Mouse (Mus musculus): Measurements from ENCODE around the gene Hist1h1c. TPM values are rescaled to one million over a fixed set of nuclear protein-coding genes. Genes with fewer than 3 reads are reported as not detected.
A peak's percentile ranks its signal among the peaks of the same experiment; 100 is the strongest.

Gene Hist1h1c
- polyA plus RNA-seq (2015; fragmentation: Nextera tagmentation; extraction: Ambion mirVana): 17.8 and 20.5 TPM in 2 replicates

DNA sequence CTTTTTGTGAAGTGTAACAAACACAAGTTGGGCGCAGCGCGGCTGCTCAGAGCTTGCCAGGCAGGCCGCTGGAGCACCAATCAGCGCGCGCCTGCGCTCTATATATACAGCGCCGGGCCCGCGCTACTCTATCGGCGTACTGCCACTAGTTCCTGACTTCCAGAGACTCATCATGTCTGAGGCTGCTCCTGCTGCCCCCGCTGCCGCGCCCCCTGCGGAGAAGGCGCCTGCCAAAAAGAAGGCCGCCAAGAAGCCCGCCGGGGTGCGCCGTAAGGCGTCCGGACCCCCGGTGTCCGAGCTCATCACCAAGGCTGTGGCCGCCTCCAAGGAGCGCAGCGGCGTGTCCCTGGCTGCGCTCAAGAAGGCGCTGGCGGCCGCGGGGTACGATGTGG lies at the start of gene Hist1h1c:
Gene Hist1h1c (plus strand): TSS at position 132 of the 392 bp plus-strand sequence.
- no peaks in the 10 kb centered on the region for H3K36me3 ChIP-seq (ENCODE audit: poor library complexity, severe bottlenecking)
- peak within 1 kb of the TSS; percentile 57 for H3K4me3 ChIP-seq
- peaks cover 20% of the 10 kb centered on the region for H3K4me1 ChIP-seq
- ATAC-seq: peak; percentile 97
- peak within 1 kb of the TSS; percentile 98 for H3K4me2 ChIP-seq
- H3K9me3 ChIP-seq (replicated peaks): no peaks in the 10 kb centered on the region
- H3K27me3 ChIP-seq: no peaks in the 10 kb centered on the region
- H3K9ac ChIP-seq: peak within 1 kb of the TSS; percentile 92
- WGBS: under 1% methylated on average over 38 of the region's 38 CpGs
- peak within 1 kb of the TSS; percentile 98 for H3K27ac ChIP-seq

DNA sequence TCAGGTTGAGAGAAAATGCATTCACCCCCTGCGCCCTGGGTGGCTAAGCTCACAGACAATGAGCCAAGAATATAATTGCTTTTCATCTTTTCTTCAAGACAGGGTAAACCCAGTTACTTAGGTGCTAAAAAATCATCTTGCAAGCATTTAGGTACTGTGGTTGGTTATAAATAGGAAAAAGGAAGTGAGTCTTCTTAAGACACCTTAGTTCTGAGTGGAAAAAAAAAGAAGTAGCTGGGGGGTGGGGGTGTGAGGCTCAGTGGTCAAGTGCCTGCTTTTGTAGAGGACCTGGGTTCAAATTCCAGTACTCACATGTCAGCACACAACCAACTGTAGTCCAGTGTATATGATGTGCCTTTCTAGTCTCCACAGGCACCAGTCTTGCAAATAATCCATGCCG lies 49.7 kb upstream of the Hist1h1c start:
- ATAC-seq: no peak
- WGBS: 92% methylated on average over 2 of the region's 2 CpGs
- no peaks in the 10 kb centered on the region for H3K27me3 ChIP-seq

DNA sequence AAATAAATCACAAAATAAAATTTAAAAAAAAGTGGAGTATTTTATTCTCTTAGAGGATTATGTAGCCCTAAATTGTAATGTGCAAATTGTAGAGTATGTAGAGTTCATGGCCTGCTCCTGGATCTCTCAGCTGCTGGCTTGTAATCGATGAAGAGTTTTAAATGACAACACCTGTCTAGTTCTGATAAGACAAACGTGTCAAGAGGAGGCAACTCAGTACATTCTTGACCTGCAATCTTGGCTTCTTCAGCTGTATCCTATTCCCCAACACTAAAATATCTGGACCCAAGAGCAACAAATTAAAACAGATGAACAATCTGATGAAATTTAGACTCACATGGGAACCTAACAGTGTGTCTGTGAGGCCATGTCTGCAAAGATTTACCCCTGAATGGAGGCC lies 49.1 kb upstream of the Hist1h1c start:
- Histone ChIP-seq H3K4me1 (peaks cover 14% of the 10 kb centered on the region), H3K27ac (no peak overlapping the region), H3K9me3 (replicated peaks) (no peaks in the 10 kb centered on the region), H3K27me3 (no peaks in the 10 kb centered on the region), H3K9ac (no peak overlapping the region), H3K36me3 (ENCODE audit: poor library complexity, severe bottlenecking) (no peaks in the 10 kb centered on the region), H3K4me2 (no peak overlapping the region), H3K4me3 (no peak overlapping the region)
- 84% methylated on average over 2 of the region's 2 CpGs for WGBS
- ATAC-seq: no peak

More for the DNA sequence above, 49.7 kb upstream of the Hist1h1c start:
- no peak overlapping the region for H3K4me2 ChIP-seq
- no peak overlapping the region for H3K27ac ChIP-seq
- no peaks in the 10 kb centered on the region for H3K9me3 ChIP-seq (replicated peaks)
- H3K36me3 ChIP-seq (ENCODE audit: poor library complexity, severe bottlenecking): no peaks in the 10 kb centered on the region
- H3K4me3 ChIP-seq: no peak overlapping the region
- H3K9ac ChIP-seq: no peak overlapping the region
- peaks cover 14% of the 10 kb centered on the region for H3K4me1 ChIP-seq

DNA sequence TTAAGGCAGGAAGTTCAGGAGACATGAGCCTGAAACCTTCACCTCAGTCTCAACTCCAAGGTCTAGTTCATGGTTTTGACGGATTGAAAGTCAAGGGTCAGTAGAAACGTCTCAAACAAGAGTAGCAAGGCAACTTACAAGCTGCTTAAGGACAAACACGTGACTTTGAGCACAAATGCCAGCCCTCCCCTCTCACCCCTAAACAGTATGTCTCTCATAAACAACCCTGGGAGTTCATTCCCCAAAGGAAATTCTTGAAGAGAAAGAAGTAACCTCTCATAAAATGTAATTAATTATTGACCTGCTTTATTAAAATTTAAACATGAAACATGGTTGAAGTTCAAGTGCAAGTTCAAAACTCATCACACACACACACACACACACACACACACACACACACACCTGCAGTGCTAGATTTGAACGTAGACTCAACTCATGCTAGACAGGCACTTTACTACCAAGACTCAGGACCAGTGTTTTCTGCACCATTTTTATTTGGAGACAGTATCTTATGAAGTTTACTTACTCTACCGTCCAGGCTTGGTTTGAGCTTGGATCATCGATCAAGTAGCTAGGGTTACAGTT lies 44.7 kb upstream of the Hist1h1c start:
- no peaks in the 10 kb centered on the region for H3K36me3 ChIP-seq (ENCODE audit: poor library complexity, severe bottlenecking)
- no peaks in the 10 kb centered on the region for H3K9me3 ChIP-seq (replicated peaks)
- ATAC-seq: no peak
- no peaks in the 10 kb centered on the region for H3K27me3 ChIP-seq
- H3K4me2 ChIP-seq: no peak overlapping the region
- no peak overlapping the region for H3K27ac ChIP-seq
- peaks cover 11% of the 10 kb centered on the region for H3K4me1 ChIP-seq
- no peak overlapping the region for H3K4me3 ChIP-seq
- H3K9ac ChIP-seq: no peak overlapping the region
- WGBS: 86% methylated on average over 6 of the region's 6 CpGs

DNA sequence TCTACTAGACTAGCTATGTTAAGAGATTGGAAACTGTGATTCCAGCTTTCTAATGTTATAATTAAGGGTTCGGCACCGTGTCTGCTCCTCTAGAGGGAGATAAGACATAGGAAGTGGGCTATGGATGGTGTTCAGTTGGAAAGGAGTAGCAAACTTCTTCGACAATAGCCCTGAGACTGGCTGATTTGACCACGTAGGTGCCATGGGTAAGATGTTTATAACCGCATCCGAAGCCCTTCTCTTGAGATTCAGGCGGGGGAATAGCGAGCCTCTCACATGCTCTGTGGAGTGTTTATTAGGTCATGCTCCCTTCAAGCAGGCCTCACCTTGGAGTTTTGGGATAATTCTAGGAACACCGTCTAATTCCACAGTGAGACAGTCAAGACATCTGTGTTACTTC lies 43.7 kb upstream of the Hist1h1c start:
- H3K36me3 ChIP-seq (ENCODE audit: poor library complexity, severe bottlenecking): no peaks in the 10 kb centered on the region
- no peak overlapping the region for H3K9ac ChIP-seq
- H3K4me3 ChIP-seq: no peak overlapping the region
- H3K4me1 ChIP-seq: peaks cover 14% of the 10 kb centered on the region
- H3K27me3 ChIP-seq: no peaks in the 10 kb centered on the region
- no peak overlapping the region for H3K27ac ChIP-seq
- WGBS: 94% methylated on average over 9 of the region's 9 CpGs
- H3K4me2 ChIP-seq: no peak overlapping the region
- H3K9me3 ChIP-seq (replicated peaks): no peaks in the 10 kb centered on the region
- ATAC-seq: no peak

- no peak for ATAC-seq
Observed at GRCm38 (mm10) chr13:23695514-23695913, 43.1 kb upstream of the Hist1h1c start, which contains the start of gene Hist1h1t. Hist1h1t (plus strand) TSS chr13:23695814.

GRCm38 (mm10) chr13:23696061-23696474 lies 42.5 kb upstream of the Hist1h1c start:
- 65% methylated on average over 15 of the region's 15 CpGs for WGBS
- H3K4me3 ChIP-seq: no peak overlapping the region
- H3K9ac ChIP-seq: no peak overlapping the region
- no peak for ATAC-seq
- H3K27ac ChIP-seq: no peak overlapping the region
- H3K4me1 ChIP-seq: peaks cover 14% of the 10 kb centered on the region
- no peak overlapping the region for H3K4me2 ChIP-seq
- H3K27me3 ChIP-seq: no peaks in the 10 kb centered on the region
- no peaks in the 10 kb centered on the region for H3K36me3 ChIP-seq (ENCODE audit: poor library complexity, severe bottlenecking)
- H3K9me3 ChIP-seq (replicated peaks): no peaks in the 10 kb centered on the region

More at GRCm38 (mm10) chr13:23695514-23695913, 43.1 kb upstream of the Hist1h1c start, which contains the start of gene Hist1h1t:
- H3K4me1 ChIP-seq: peaks cover 14% of the 10 kb centered on the region
- no peaks in the 10 kb centered on the region for H3K9me3 ChIP-seq (replicated peaks)
- H3K27ac ChIP-seq: no peak within 1 kb of the TSS
- no peak within 1 kb of the TSS for H3K4me2 ChIP-seq
- H3K27me3 ChIP-seq: no peaks in the 10 kb centered on the region
- no peaks in the 10 kb centered on the region for H3K36me3 ChIP-seq (ENCODE audit: poor library complexity, severe bottlenecking)
- H3K9ac ChIP-seq: no peak within 1 kb of the TSS
- WGBS: 47% methylated on average over 13 of the region's 13 CpGs
- H3K4me3 ChIP-seq: no peak within 1 kb of the TSS

GRCm38 (mm10) chr13:23697491-23698299 lies 40.9 kb upstream of the Hist1h1c start:
- Histone ChIP-seq H3K9me3 (replicated peaks) (no peaks in the 10 kb centered on the region), H3K4me2 (peak overlapping the region; percentile 75), H3K4me3 (peak overlapping the region; percentile 46), H3K9ac (peak overlapping the region; percentile 75), H3K27ac (peak overlapping the region; percentile 93), H3K27me3 (no peaks in the 10 kb centered on the region), H3K4me1 (peaks cover 14% of the 10 kb centered on the region), H3K36me3 (ENCODE audit: poor library complexity, severe bottlenecking) (no peaks in the 10 kb centered on the region)
- peak; percentile 57 for ATAC-seq
- WGBS: under 1% methylated on average over 26 of the region's 32 CpGs

GRCm38 (mm10) chr13:23698300-23698693 lies 40.3 kb upstream of the Hist1h1c start, which contains the start of gene Hist1h4c:
Hist1h4c (minus strand) TSS chr13:23698454.
- Histone ChIP-seq H3K27me3 (no peaks in the 10 kb centered on the region), H3K9ac (peak within 1 kb of the TSS; percentile 75), H3K9me3 (replicated peaks) (no peaks in the 10 kb centered on the region), H3K4me1 (peaks cover 14% of the 10 kb centered on the region), H3K4me2 (peak within 1 kb of the TSS; percentile 75), H3K27ac (peak within 1 kb of the TSS; percentile 93), H3K36me3 (ENCODE audit: poor library complexity, severe bottlenecking) (no peaks in the 10 kb centered on the region), H3K4me3 (peak within 1 kb of the TSS; percentile 46)
- WGBS: under 1% methylated on average over 17 of the region's 22 CpGs
- peak; percentile 97 for ATAC-seq

GRCm38 (mm10) chr13:23698996-23699395 lies 39.6 kb upstream of the Hist1h1c start:
- H3K4me3 ChIP-seq: peak overlapping the region; percentile 46; the same call in 1 of the 2 replicates
- peaks cover 14% of the 10 kb centered on the region for H3K4me1 ChIP-seq
- peak overlapping the region; percentile 75 for H3K4me2 ChIP-seq
- peak overlapping the region; percentile 93 for H3K27ac ChIP-seq
- 47% methylated on average over 6 of the region's 6 CpGs for WGBS
- no peak for ATAC-seq
- H3K9me3 ChIP-seq (replicated peaks): no peaks in the 10 kb centered on the region
- H3K9ac ChIP-seq: no peak overlapping the region; the same call in 1 of the 2 replicates
- H3K36me3 ChIP-seq (ENCODE audit: poor library complexity, severe bottlenecking): no peaks in the 10 kb centered on the region
- no peaks in the 10 kb centered on the region for H3K27me3 ChIP-seq

GRCm38 (mm10) chr13:23699767-23700166 lies 38.8 kb upstream of the Hist1h1c start:
- Histone ChIP-seq H3K9ac (no peak overlapping the region), H3K4me1 (peaks cover 14% of the 10 kb centered on the region), H3K4me3 (no peak overlapping the region), H3K36me3 (ENCODE audit: poor library complexity, severe bottlenecking) (no peaks in the 10 kb centered on the region), H3K9me3 (replicated peaks) (no peaks in the 10 kb centered on the region), H3K27ac (no peak overlapping the region), H3K27me3 (no peaks in the 10 kb centered on the region), H3K4me2 (no peak overlapping the region)
- no peak for ATAC-seq
- WGBS: 70% methylated on average over 3 of the region's 3 CpGs

- ATAC-seq: peak; percentile 50; the same call in 1 of the 2 replicates
- H3K9ac ChIP-seq: no peak overlapping the region
- no peaks in the 10 kb centered on the region for H3K27me3 ChIP-seq
- no peaks in the 10 kb centered on the region for H3K9me3 ChIP-seq (replicated peaks)
- peaks cover 14% of the 10 kb centered on the region for H3K4me1 ChIP-seq
- no peak overlapping the region for H3K4me2 ChIP-seq
- H3K36me3 ChIP-seq (ENCODE audit: poor library complexity, severe bottlenecking): no peaks in the 10 kb centered on the region
- H3K27ac ChIP-seq: no peak overlapping the region
- H3K4me3 ChIP-seq: no peak overlapping the region
- 32% methylated on average over 8 of the region's 8 CpGs for WGBS
Observed at GRCm38 (mm10) chr13:23700786-23701520, 37.7 kb upstream of the Hist1h1c start.
